28 mouse cellular contexts compared by ENCODE assay signal in genomic region chr14:54793894-54794830, GRCm38 (mm10). TPM values are rescaled to one million over a fixed set of nuclear protein-coding genes. Genes with fewer than 3 reads are reported as not detected.
A peak's percentile ranks its signal among the peaks of the same experiment; 100 is the strongest.
DNase-seq lines count a peak whose midpoint lies in the region; ATAC-seq and TF ChIP-seq lines count a peak whose summit lies in the region.
"Had no signal": no experiment of that assay in that cellular context is flagged by ENCODE, and none has a peak within 500 bp of the region (broad histone marks: within the 10 kb centered on the region; RNA-seq: fewer than 3 reads in every experiment).

No protein-coding gene starts in this region.

- TF ChIP-seq CTCF in kidney, adult 2 months (conservative IDR thresholded peaks at IDR 0.05; ENCODE audit: insufficient read depth, insufficient read length, low read depth, low read length) = no peak
- TF ChIP-seq CTCF in MEL (IDR thresholded peaks at IDR 0.05 in 2 of 3, conservative IDR thresholded peaks at IDR 0.05 in 1 of 3; ENCODE audit: control insufficient read depth in 1 of 3, insufficient read depth in 1 of 3, low read depth in 2 of 3, low read length in 3 of 3, poor library complexity in 1 of 3, severe bottlenecking in 1 of 3) = no peak

- H3K4me1 ChIP-seq in kidney, adult 2 months (ENCODE audit: control insufficient read depth, insufficient read depth, low read length) = peaks cover 8% of the 10 kb centered on the region
- no peaks in the 10 kb centered on the region for H3K4me1 ChIP-seq in kidney, embryonic 15.5 days
- H3K4me1 ChIP-seq in MEL (ENCODE audit: control insufficient read depth in 1 of 2, insufficient read depth in 2 of 2, low read length in 2 of 2) = peaks cover 25 to 37% of the 10 kb centered on the region in 2 experiments
- H3K4me1 ChIP-seq in neural tube, embryonic 15.5 days = no peaks in the 10 kb centered on the region
- H3K4me1 ChIP-seq: embryonic facial prominence, embryonic 15.5 days; forebrain, embryonic 10.5 days had no signal

- H3K9me3 ChIP-seq in kidney, embryonic 15.5 days (replicated peaks) = no peaks in the 10 kb centered on the region
- no peaks in the 10 kb centered on the region for H3K9me3 ChIP-seq in MEL (replicated peaks; ENCODE audit: insufficient read depth, low read length)
- no peaks in the 10 kb centered on the region for H3K9me3 ChIP-seq in neural tube, embryonic 15.5 days (replicated peaks)
- H3K9me3 ChIP-seq: embryonic facial prominence, embryonic 15.5 days; forebrain, embryonic 10.5 days; heart, embryonic 10.5 days had no signal

- H3K79me2 ChIP-seq in MEL (ENCODE audit: control insufficient read depth, insufficient read depth, low read length, poor library complexity) = no peaks in the 10 kb centered on the region

- no peak overlapping the region for H3K4me2 ChIP-seq in kidney, embryonic 15.5 days
- no peak overlapping the region for H3K4me2 ChIP-seq in neural tube, embryonic 15.5 days
- H3K4me2 ChIP-seq: embryonic facial prominence, embryonic 15.5 days; hindbrain, embryonic 14.5 days had no signal

- H3K4me3 ChIP-seq in kidney, adult 2 months (ENCODE audit: insufficient read depth, low read depth, low read length) = no peak overlapping the region
- H3K4me3 ChIP-seq in kidney, embryonic 15.5 days (replicated peaks) = no peak overlapping the region
- H3K4me3 ChIP-seq in MEL (ENCODE audit: control insufficient read depth in 1 of 2, insufficient read depth in 1 of 2, low read depth in 2 of 2, low read length in 2 of 2) = no peak overlapping the region
- H3K4me3 ChIP-seq in neural tube, embryonic 15.5 days (replicated peaks) = no peak overlapping the region
- H3K4me3 ChIP-seq: embryonic facial prominence, embryonic 15.5 days; erythroblast, embryonic 14.5 days; forebrain, embryonic 10.5 days; gastrocnemius, adult 2 months; heart, embryonic 10.5 days had no signal

- peak; percentile 69 for DNase-seq in kidney, adult 2 months
- peak; percentile 64 for DNase-seq in MEL (ENCODE audit: low read depth, low spot score)
- peak; percentile 48 for DNase-seq in ZHBTc4 (ENCODE audit: low read depth, low spot score)
- DNase-seq in kidney, postnatal 36 days = peak; percentile 30 to 62
- no peak for DNase-seq in gastrocnemius, postnatal 4 days (ENCODE audit: low spot score in 2 of 2)
- DNase-seq: adrenal gland, postnatal 10 days; cerebellum, adult 11 months; cerebellum, adult 8-10 months; cerebellum, postnatal 14 days; embryo, embryonic 11 days; gastrocnemius, adult 2 months; gastrocnemius, postnatal 36 days; heart, adult 18-20 months; heart, postnatal 10 days had no signal

- no peak overlapping the region for H3K9ac ChIP-seq in kidney, embryonic 15.5 days
- H3K9ac ChIP-seq in MEL (ENCODE audit: control insufficient read depth, low read depth, low read length, poor library complexity, severe bottlenecking) = no peak overlapping the region
- no peak overlapping the region for H3K9ac ChIP-seq in neural tube, embryonic 15.5 days (replicated peaks)
- H3K9ac ChIP-seq: embryonic facial prominence, embryonic 15.5 days; hindbrain, embryonic 14.5 days had no signal

- no peak for ATAC-seq in kidney, embryonic 15.5 days (replicated peaks; ENCODE audit: low FRiP score)
- no peak for ATAC-seq in neural tube, embryonic 15.5 days (ENCODE audit: low FRiP score)
- ATAC-seq: forebrain, embryonic 14.5 days had no signal

- WGBS in kidney, adult 2 months = 60% methylated on average over 8 of the region's 8 CpGs
- 70% methylated on average over 8 of the region's 8 CpGs for WGBS in kidney, embryonic 15.5 days
- WGBS in neural tube, embryonic 15.5 days = 81% methylated on average over 8 of the region's 8 CpGs

- no peaks in the 10 kb centered on the region for H3K36me3 ChIP-seq in kidney, adult 2 months (ENCODE audit: control insufficient read depth, insufficient read depth, low read length)
- H3K36me3 ChIP-seq in kidney, embryonic 15.5 days = no peaks in the 10 kb centered on the region
- H3K36me3 ChIP-seq in MEL (ENCODE audit: control insufficient read depth in 1 of 2, insufficient read depth in 2 of 2, low read length in 2 of 2) = peaks cover 0 to 30% of the 10 kb centered on the region in 2 experiments; a peak in 2 of 4 replicates
- H3K36me3 ChIP-seq in neural tube, embryonic 15.5 days = no peaks in the 10 kb centered on the region
- H3K36me3 ChIP-seq: embryonic facial prominence, embryonic 15.5 days; forebrain, embryonic 10.5 days; heart, embryonic 10.5 days had no signal

- TF ChIP-seq POLR2A in kidney, adult 2 months (IDR thresholded peaks at IDR 0.05; ENCODE audit: low read depth, low read length) = no peak
- TF ChIP-seq POLR2A in MEL (IDR thresholded peaks at IDR 0.05; ENCODE audit: control insufficient read depth in 1 of 2, insufficient read depth in 1 of 2, low read depth in 1 of 2, low read length in 2 of 2, poor library complexity in 1 of 2) = no peak

- no peak overlapping the region for H3K27ac ChIP-seq in kidney, adult 2 months (ENCODE audit: insufficient read depth, low read depth, low read length)
- H3K27ac ChIP-seq in kidney, embryonic 15.5 days = no peak overlapping the region
- peak overlapping the region; percentile 64 for H3K27ac ChIP-seq in MEL (ENCODE audit: control insufficient read depth, low read depth, low read length)
- no peak overlapping the region for H3K27ac ChIP-seq in neural tube, embryonic 15.5 days (replicated peaks)
- H3K27ac ChIP-seq: embryonic facial prominence, embryonic 15.5 days; forebrain, embryonic 10.5 days; gastrocnemius, adult 2 months; heart, embryonic 10.5 days; hindbrain, embryonic 14.5 days had no signal

- no peak for TF ChIP-seq RAD21 in MEL (IDR thresholded peaks at IDR 0.05; ENCODE audit: low read depth, low read length)

- H3K27me3 ChIP-seq in kidney, adult 2 months (replicated peaks; ENCODE audit: control insufficient read depth, insufficient read depth, low read length) = no peaks in the 10 kb centered on the region
- no peaks in the 10 kb centered on the region for H3K27me3 ChIP-seq in kidney, embryonic 15.5 days
- H3K27me3 ChIP-seq in MEL (ENCODE audit: control insufficient read depth in 1 of 2, insufficient read depth in 2 of 2, low read length in 2 of 2) = no peaks in the 10 kb centered on the region
- H3K27me3 ChIP-seq in neural tube, embryonic 15.5 days (replicated peaks) = no peaks in the 10 kb centered on the region
- H3K27me3 ChIP-seq: embryonic facial prominence, embryonic 15.5 days had no signal

- peak; percentile 75 to 76 for TF ChIP-seq EP300 in MEL (IDR thresholded peaks at IDR 0.05; ENCODE audit: low read depth in 1 of 2, low read length in 2 of 2)

TF ChIP-seq in MEL, 35 proteins besides CTCF, POLR2A, EP300 and RAD21:
- peak; percentile 75 for TF ChIP-seq ETS1 (IDR thresholded peaks at IDR 0.05; ENCODE audit: low read depth, low read length)
- peak; percentile 47; the same call in 1 of the 2 replicates for TF ChIP-seq HCFC1 (IDR thresholded peaks at IDR 0.05; ENCODE audit: low read depth, low read length)
- TF ChIP-seq MAX (IDR thresholded peaks at IDR 0.05; ENCODE audit: low read length) = no peak
- no peak for TF ChIP-seq UBTF (IDR thresholded peaks at IDR 0.05; ENCODE audit: borderline replicate concordance, insufficient read depth, low read depth, low read length)
- no peak for TF ChIP-seq CHD1 (IDR thresholded peaks at IDR 0.05; ENCODE audit: low read depth, low read length)
- TF ChIP-seq USF1 (IDR thresholded peaks at IDR 0.05; ENCODE audit: low read depth, low read length) = peak; percentile 83
- TF ChIP-seq ZC3H11A (IDR thresholded peaks at IDR 0.05; ENCODE audit: low read depth, low read length) = no peak
- no peak for TF ChIP-seq JUND (IDR thresholded peaks at IDR 0.05; ENCODE audit: low read depth, low read length)
- TF ChIP-seq TBP (IDR thresholded peaks at IDR 0.05; ENCODE audit: low read depth, low read length) = no peak
- TF ChIP-seq MAFK (IDR thresholded peaks at IDR 0.05; ENCODE audit: borderline replicate concordance, low read depth, low read length) = no peak
- TF ChIP-seq USF2 (IDR thresholded peaks at IDR 0.05; ENCODE audit: borderline replicate concordance in 1 of 2, insufficient read depth in 1 of 2, low read depth in 1 of 2, low read length in 2 of 2) = 0 out of 4 replicates have a peak, but pooled peaks of 1 of the 2 experiments have one; percentile 28
- TF ChIP-seq RCOR1 (IDR thresholded peaks at IDR 0.05; ENCODE audit: low read depth, low read length) = peak; percentile 71
- TF ChIP-seq MYB (IDR thresholded peaks at IDR 0.05; ENCODE audit: low read depth, low read length) = no peak
- no peak for TF ChIP-seq ZMIZ1 (IDR thresholded peaks at IDR 0.05; ENCODE audit: low read depth, low read length)
- 0 out of 2 replicates have a peak, but pooled peaks have one; percentile 68 for TF ChIP-seq TCF12 (IDR thresholded peaks at IDR 0.05; ENCODE audit: low read depth, low read length)
- no peak for TF ChIP-seq ZKSCAN1 (IDR thresholded peaks at IDR 0.05; ENCODE audit: low read depth, low read length)
- no peak for TF ChIP-seq NRF1 (IDR thresholded peaks at IDR 0.05; ENCODE audit: insufficient read depth, low read depth, low read length, poor library complexity, severe bottlenecking)
- TF ChIP-seq MYC (IDR thresholded peaks at IDR 0.05; ENCODE audit: low read depth, low read length) = no peak
- TF ChIP-seq NELFE (IDR thresholded peaks at IDR 0.05; ENCODE audit: low read depth, low read length) = no peak
- no peak for TF ChIP-seq SIN3A (IDR thresholded peaks at IDR 0.05; ENCODE audit: low read length)
- peak; percentile 84 for TF ChIP-seq GATA1 (IDR thresholded peaks at IDR 0.05; ENCODE audit: low read depth, low read length)
- no peak for TF ChIP-seq MAZ (IDR thresholded peaks at IDR 0.05; ENCODE audit: low read depth, low read length)
- no peak for TF ChIP-seq CHD2 (IDR thresholded peaks at IDR 0.05; ENCODE audit: low read length)

RNA-seq across cellular contexts. Expression of gene Slc7a8, which starts 12.4 kb away (rescaled TPM):
- polyA plus RNA-seq in kidney, adult 2 months (2012; rRNA removed) = 333 and 352 TPM in 2 replicates
- polyA plus RNA-seq in kidney, embryonic 15.5 days (2015; fragmentation: Nextera tagmentation; extraction: Ambion mirVana) = 12.8 and 14.2 TPM in 2 replicates
- total RNA-seq in MEL (2012; rRNA removed) = 0.07 and 0.08 TPM in 2 replicates
- under 1 TPM in 1 of 2 experiments, not detected in 1; 0.29 TPM for polyA plus RNA-seq in MEL (2012; ENCODE audit: insufficient read depth in 1 of 2, insufficient read length in 2 of 2, low read depth in 1 of 2, low replicate concordance in 2 of 2, missing spikeins in 1 of 2)
- polyA plus RNA-seq in neural tube, embryonic 15.5 days (2015; fragmentation: Nextera tagmentation; extraction: Ambion mirVana) = 6.1 and 8.1 TPM in 2 replicates
- total RNA-seq in gastrocnemius, postnatal 4 days (2021) = 1 to 10 TPM; 6.5 to 8.8 TPM

RNA-seq across cellular contexts. Expression of gene Rnf212b, which starts 19.8 kb away (rescaled TPM):
- polyA plus RNA-seq in kidney, adult 2 months (2012; rRNA removed) = 7.4 and 7.6 TPM in 2 replicates
- not detected in 2 replicates for polyA plus RNA-seq in kidney, embryonic 15.5 days (2015; fragmentation: Nextera tagmentation; extraction: Ambion mirVana)
- total RNA-seq in MEL (2012; rRNA removed) = not detected in 2 replicates
- polyA plus RNA-seq in MEL (2012; ENCODE audit: insufficient read depth in 1 of 2, insufficient read length in 2 of 2, low read depth in 1 of 2, low replicate concordance in 2 of 2, missing spikeins in 1 of 2) = not detected
- polyA plus RNA-seq in neural tube, embryonic 15.5 days (2015; fragmentation: Nextera tagmentation; extraction: Ambion mirVana) = 0.19 TPM in 1 of 2 replicates, not detected in the other
- total RNA-seq in gastrocnemius, postnatal 4 days (2021) = not detected
- total RNA-seq: CH12.LX; common myeloid progenitor, adult 5-6 weeks; heart, postnatal 10 days; hematopoietic stem cell, adult 5-6 weeks had no signal
- polyA plus RNA-seq: brain, embryonic 14.5 days; embryonic facial prominence, embryonic 11.5 days; embryonic facial prominence, embryonic 15.5 days; erythroblast, embryonic 14.5 days; forebrain, embryonic 10.5 days; forebrain, embryonic 14.5 days; heart, embryonic 10.5 days; heart, embryonic 14.5 days; hindbrain, embryonic 14.5 days had no signal

Comparison
In these comparisons a context has a peak if more than half of its experiments do, and no peak if none do; other contexts are left out.
1. RNA of gene Slc7a8, which starts 12.4 kb away (polyA plus RNA-seq): 333 to 352 TPM in kidney, adult 2 months; 12.8 to 14.2 TPM in kidney, embryonic 15.5 days, 6.1 to 8.1 TPM in neural tube, embryonic 15.5 days and 0.29 TPM in MEL; every median in the first group is over 10 times any median in the second.
2. DNase-seq: peak in kidney, adult 2 months (single experiment), MEL (single experiment), ZHBTc4 (single experiment) and kidney, postnatal 36 days (2 of 2); none in gastrocnemius, postnatal 4 days (0 of 2).